Mouse (Mus musculus) MEL (cell line): Measurements from ENCODE around the gene Hist2h2aa1. TPM values are rescaled to one million over a fixed set of nuclear protein-coding genes. Genes with fewer than 3 reads are reported as not detected.

ENCODE experiments used
- DNase-seq: peaks from one replicate; pipeline ENCODE4 v3.0.0; 2011; ENCODE audit warnings: low read depth, low spot score
- H3K27ac ChIP-seq: 2 replicates; pipeline ENCODE4 v1.5.1; 2012; ENCODE audit warnings: low read depth, mild to moderate bottlenecking, control low read depth, low read length, moderate library complexity; ENCODE audit not compliant: control insufficient read depth
- H3K27me3 ChIP-seq, 2 experiments: fragments of 150-350 bp in 1 of 2; sonication (generic) in 1 of 2; 2 replicates each; pipeline ENCODE4 v1.6.1; 2012; ENCODE audit warnings: low read length in 2 of 2, mild to moderate bottlenecking in 2 of 2, improper control_type of control experiment in 1 of 2, moderate library complexity in 1 of 2; ENCODE audit not compliant: insufficient read depth in 2 of 2, control insufficient read depth in 1 of 2
- H3K36me3 ChIP-seq, 2 experiments: 2 replicates each; pipeline ENCODE4 v1.6.1; 2012 to 2014; ENCODE audit warnings: low read length in 2 of 2, improper control_type of control experiment in 1 of 2, inconsistent platforms in 1 of 2, mild to moderate bottlenecking in 1 of 2; ENCODE audit not compliant: insufficient read depth in 2 of 2, control insufficient read depth in 1 of 2
- H3K4me1 ChIP-seq, 2 experiments: fragments of 150-350 bp in 1 of 2; sonication (generic) in 1 of 2; 2 replicates each; pipeline ENCODE4 v1.6.1; 2012; ENCODE audit warnings: low read length in 2 of 2, improper control_type of control experiment in 1 of 2, mild to moderate bottlenecking in 1 of 2; ENCODE audit not compliant: insufficient read depth in 2 of 2, control insufficient read depth in 1 of 2
- H3K4me3 ChIP-seq, 2 experiments: fragments of 150-350 bp in 1 of 2; sonication (generic) in 1 of 2; 2 replicates each; pipeline ENCODE4 v1.5.1; 2012; ENCODE audit warnings: low read depth in 2 of 2, low read length in 2 of 2, mild to moderate bottlenecking in 2 of 2, moderate library complexity in 2 of 2, control low read depth in 1 of 2, improper control_type of control experiment in 1 of 2; ENCODE audit not compliant: control insufficient read depth in 1 of 2, insufficient read depth in 1 of 2
- H3K79me2 ChIP-seq: 2 replicates; pipeline ENCODE4 v1.6.1; 2012; ENCODE audit warnings: mild to moderate bottlenecking, low read length, moderate library complexity; ENCODE audit not compliant: control insufficient read depth, poor library complexity, insufficient read depth
- H3K9ac ChIP-seq: 2 replicates; pipeline ENCODE4 v1.6.1; 2012; ENCODE audit warnings: low read depth, mild to moderate bottlenecking, control low read depth, low read length, moderate library complexity; ENCODE audit not compliant: control insufficient read depth, poor library complexity, severe bottlenecking
- H3K9me3 ChIP-seq: fragments of 150-350 bp; sonication (generic); replicated peaks from 2 replicates; pipeline ENCODE4 v1.6.1; 2012; ENCODE audit warnings: mild to moderate bottlenecking, low read length, improper control_type of control experiment, moderate library complexity; ENCODE audit not compliant: insufficient read depth
- BHLHE40 ChIP-seq: IDR thresholded peaks from 2 replicates; pipeline ENCODE4 v1.6.1; 2012; ENCODE audit warnings: low read depth, mild to moderate bottlenecking, inconsistent platforms, low read length, improper control_type of control experiment, borderline replicate concordance
- CHD2 ChIP-seq: IDR thresholded peaks from 2 replicates; pipeline ENCODE4 v1.6.1; 2011; ENCODE audit warnings: low read length, improper control_type of control experiment
- CTCF ChIP-seq, 3 experiments: IDR thresholded peaks in 2 of 3; conservative IDR thresholded peaks in 1 of 3; 2 replicates each; pipeline ENCODE4 v1.5.1; 2011 to 2012; ENCODE audit warnings: low read length in 3 of 3, low read depth in 2 of 3, mild to moderate bottlenecking in 2 of 3, improper control_type of control experiment in 1 of 3, inconsistent platforms in 1 of 3, mixed read lengths in 1 of 3, moderate library complexity in 1 of 3; ENCODE audit not compliant: control insufficient read depth in 1 of 3, insufficient read depth in 1 of 3, poor library complexity in 1 of 3, severe bottlenecking in 1 of 3
- E2F4 ChIP-seq: IDR thresholded peaks from 2 replicates; pipeline ENCODE4 v1.6.1; 2011; ENCODE audit warnings: low read depth, low read length, improper control_type of control experiment, borderline replicate concordance
- ELF1 ChIP-seq: IDR thresholded peaks from 2 replicates; pipeline ENCODE4 v1.6.1; 2014; ENCODE audit warnings: low read depth, mild to moderate bottlenecking, inconsistent platforms, low read length, improper control_type of control experiment, moderate library complexity
- ETS1 ChIP-seq: IDR thresholded peaks from 2 replicates; pipeline ENCODE4 v1.6.1; 2012; ENCODE audit warnings: low read depth, mild to moderate bottlenecking, inconsistent platforms, low read length, improper control_type of control experiment, moderate library complexity
- GATA1 ChIP-seq: IDR thresholded peaks from 2 replicates; pipeline ENCODE4 v1.6.1; 2011; ENCODE audit warnings: low read depth, low read length, improper control_type of control experiment
- JUND ChIP-seq: IDR thresholded peaks from 2 replicates; pipeline ENCODE4 v1.6.1; 2011; ENCODE audit warnings: low read depth, mild to moderate bottlenecking, improper control_type of control experiment, low read length
- KAT2A ChIP-seq: conservative IDR thresholded peaks from 2 replicates; pipeline ENCODE4 v1.6.1; 2012; ENCODE audit warnings: low read depth, low read length, improper control_type of control experiment, inconsistent platforms
- MAFK ChIP-seq: IDR thresholded peaks from 2 replicates; pipeline ENCODE4 v1.6.1; 2011; ENCODE audit warnings: low read depth, mild to moderate bottlenecking, low read length, improper control_type of control experiment, borderline replicate concordance
- MXI1 ChIP-seq: IDR thresholded peaks from 2 replicates; pipeline ENCODE4 v1.6.1; 2011; ENCODE audit warnings: mild to moderate bottlenecking, low read depth, low read length, improper control_type of control experiment
- MYB ChIP-seq: IDR thresholded peaks from 2 replicates; pipeline ENCODE4 v1.6.1; 2011; ENCODE audit warnings: mild to moderate bottlenecking, low read depth, low read length, improper control_type of control experiment
- NELFE ChIP-seq: IDR thresholded peaks from 2 replicates; pipeline ENCODE4 v1.6.1; 2011; ENCODE audit warnings: low read depth, low read length, improper control_type of control experiment
- RCOR1 ChIP-seq: IDR thresholded peaks from 2 replicates; pipeline ENCODE4 v1.6.1; 2012; ENCODE audit warnings: low read depth, mild to moderate bottlenecking, inconsistent platforms, low read length, improper control_type of control experiment
- SMC3 ChIP-seq: IDR thresholded peaks from 2 replicates; pipeline ENCODE4 v1.6.1; 2011; ENCODE audit warnings: low read depth, low read length, improper control_type of control experiment
- TBP ChIP-seq: IDR thresholded peaks from 2 replicates; pipeline ENCODE4 v1.8.0; 2011; ENCODE audit warnings: low read depth, low read length, improper control_type of control experiment
- TCF12 ChIP-seq: IDR thresholded peaks from 2 replicates; pipeline ENCODE4 v1.6.1; 2014; ENCODE audit warnings: low read depth, mild to moderate bottlenecking, inconsistent platforms, low read length, improper control_type of control experiment, moderate library complexity
- UBTF ChIP-seq: IDR thresholded peaks from 2 replicates; pipeline ENCODE4 v1.6.1; 2012; ENCODE audit warnings: low read depth, mild to moderate bottlenecking, inconsistent platforms, low read length, improper control_type of control experiment, moderate library complexity, borderline replicate concordance; ENCODE audit not compliant: insufficient read depth
- ZC3H11A ChIP-seq: IDR thresholded peaks from 2 replicates; pipeline ENCODE4 v1.6.1; 2012; ENCODE audit warnings: low read depth, mild to moderate bottlenecking, inconsistent platforms, low read length, improper control_type of control experiment
- ZKSCAN1 ChIP-seq: IDR thresholded peaks from 2 replicates; pipeline ENCODE4 v1.6.1; 2012; ENCODE audit warnings: low read depth, mild to moderate bottlenecking, inconsistent platforms, low read length, improper control_type of control experiment, moderate library complexity
- ZMIZ1 ChIP-seq: IDR thresholded peaks from 2 replicates; pipeline ENCODE4 v1.6.1; 2012; ENCODE audit warnings: low read depth, mild to moderate bottlenecking, inconsistent platforms, low read length, improper control_type of control experiment, moderate library complexity
- ZNF384 ChIP-seq: IDR thresholded peaks from 2 replicates; pipeline ENCODE4 v1.6.1; 2012; ENCODE audit warnings: low read depth, mild to moderate bottlenecking, inconsistent platforms, low read length, improper control_type of control experiment
- polyA plus RNA-seq, 2 experiments: library from polyadenylated mRNA; stranded (reverse) in 1 of 2; unstranded in 1 of 2; fragments of >175 nt in 1 of 2; fragments of >200 nt in 1 of 2; gene quantifications; 2 replicates each; pipeline versions ENCODE4 v1.2.1 to v1.2.4; 2012; ENCODE audit warnings: low replicate concordance in 2 of 2, low read depth in 1 of 2; ENCODE audit not compliant: insufficient read length in 2 of 2, insufficient read depth in 1 of 2, missing spikeins in 1 of 2
- total RNA-seq: library from RNA; depleted of rRNA; stranded (reverse); fragments of 300-350 nt; gene quantifications from 2 replicates; pipeline ENCODE4 v1.2.3, GENCODE M21; 2012

Gene Hist2h2aa1
- total and polyA plus RNA-seq, 3 experiments, result 1.5 to 3,456 TPM; not detected in 1

GRCm38 (mm10) chr3:96273591-96274465 lies 28.5 kb downstream of the Hist2h2aa1 start:
- Histone ChIP-seq H3K9me3 (no peaks in the 10 kb centered on the region), H3K4me1 (peaks cover 2 to 17% of the 10 kb centered on the region in 2 experiments), H3K36me3 (peaks cover 0 to 6% of the 10 kb centered on the region in 2 experiments; a peak in 2 of 4 replicates), H3K79me2 (peaks cover 2% of the 10 kb centered on the region; the same call in 1 of the 2 replicates), H3K9ac (no peak overlapping the region), H3K27ac (no peak overlapping the region), H3K27me3 (no peaks in the 10 kb centered on the region), H3K4me3 (no peak overlapping the region)
- no peak for DNase-seq
- TF ChIP-seq BHLHE40 (no peak), RCOR1 (no peak), UBTF (no peak), GATA1 (no peak), ZMIZ1 (no peak), MXI1 (no peak)

GRCm38 (mm10) chr3:96277428-96277799 lies 32.1 kb downstream of the Hist2h2aa1 start:
- Histone ChIP-seq H3K27me3 (no peaks in the 10 kb centered on the region), H3K9me3 (no peaks in the 10 kb centered on the region), H3K27ac (peak overlapping the region; percentile 57), H3K4me3 (peak overlapping the region; percentile 72 to 84), H3K9ac (peak overlapping the region; percentile 78), H3K79me2 (no peaks in the 10 kb centered on the region; the same call in 1 of the 2 replicates), H3K36me3 (peaks cover 0 to 10% of the 10 kb centered on the region in 2 experiments; a peak in 2 of 4 replicates), H3K4me1 (peaks cover 2 to 20% of the 10 kb centered on the region in 2 experiments)
- DNase-seq, result peak; percentile 97
- TF ChIP-seq CTCF (IDR thresholded peaks at IDR 0.05 in 2 of 3, conservative IDR thresholded peaks at IDR 0.05 in 1 of 3; ENCODE audit: control insufficient read depth in 1 of 3, insufficient read depth in 1 of 3, low read depth in 2 of 3, low read length in 3 of 3, poor library complexity in 1 of 3, severe bottlenecking in 1 of 3), result peak in 2 of 3 experiments; percentile 57 to 87; a peak in 4 of 6 replicates
- TF ChIP-seq TBP, result peak; percentile 78
- TF ChIP-seq CHD2, result no peak

- H3K79me2 ChIP-seq, result no peaks in the 10 kb centered on the region; the same call in 1 of the 2 replicates
- peaks cover 0 to 10% of the 10 kb centered on the region in 2 experiments; a peak in 2 of 4 replicates for H3K36me3 ChIP-seq
- no peaks in the 10 kb centered on the region for H3K9me3 ChIP-seq
- H3K4me1 ChIP-seq, result peaks cover 2 to 20% of the 10 kb centered on the region in 2 experiments
- H3K4me3 ChIP-seq, result peak overlapping the region; percentile 72 to 84
- H3K9ac ChIP-seq, result peak overlapping the region; percentile 78
- H3K27ac ChIP-seq, result peak overlapping the region; percentile 66
- no peaks in the 10 kb centered on the region for H3K27me3 ChIP-seq
- DNase-seq, result peak; percentile 99
- no peak for TF ChIP-seq E2F4
- no peak for TF ChIP-seq ZC3H11A
- 0 out of 2 replicates have a peak, but pooled peaks have one; percentile 86 for TF ChIP-seq UBTF
- TF ChIP-seq ETS1, result no peak
- TF ChIP-seq TCF12, result no peak
- TF ChIP-seq ZNF384, result no peak
- TF ChIP-seq GATA1, result no peak
- no peak for TF ChIP-seq MXI1
- TF ChIP-seq JUND, result no peak
- TF ChIP-seq ZKSCAN1, result no peak
- no peak for TF ChIP-seq ZMIZ1
- no peak for TF ChIP-seq KAT2A
- no peak for TF ChIP-seq ELF1
- TF ChIP-seq MYB, result no peak
- no peak for TF ChIP-seq SMC3
- no peak for TF ChIP-seq NELFE
- TF ChIP-seq MAFK, result no peak
- peak; percentile 65 for TF ChIP-seq TBP
These were observed 32.7 kb downstream of the Hist2h2aa1 start for GRCm38 (mm10) chr3:96277800-96278624.
